Mouse (Mus musculus) MN1 (cell line): Measurements from ENCODE around the gene Mtfmt.

Experiments used
- DNase-seq: peaks from one replicate; pipeline ENCODE4 v3.0.0-alpha.2; 2016; ENCODE audit warnings: low spot score

Mtfmt gene

DNA sequence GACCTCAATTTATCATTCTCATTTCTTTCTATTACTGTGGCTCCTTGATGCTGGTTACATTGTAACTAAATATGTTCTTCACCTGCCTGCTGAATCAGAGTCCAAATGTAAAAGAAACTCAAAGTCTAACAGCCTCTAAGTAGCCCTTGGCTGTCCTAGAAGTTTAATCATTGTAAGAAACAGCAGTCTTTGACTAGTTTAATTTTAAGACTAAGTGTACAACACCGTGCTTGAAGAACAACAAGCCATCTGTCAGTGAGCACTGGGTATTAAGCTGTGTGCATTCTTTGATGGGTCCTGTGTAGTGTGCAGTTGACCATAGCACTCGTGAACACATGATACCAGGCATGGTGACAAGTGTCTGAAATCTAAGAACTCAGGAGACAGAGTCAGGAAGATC, 8.1 kb upstream of the Mtfmt start:
- no peak for DNase-seq

GRCm38 (mm10) chr9:65428003-65428402, 7.6 kb upstream of the Mtfmt start:
- no peak for DNase-seq

DNA sequence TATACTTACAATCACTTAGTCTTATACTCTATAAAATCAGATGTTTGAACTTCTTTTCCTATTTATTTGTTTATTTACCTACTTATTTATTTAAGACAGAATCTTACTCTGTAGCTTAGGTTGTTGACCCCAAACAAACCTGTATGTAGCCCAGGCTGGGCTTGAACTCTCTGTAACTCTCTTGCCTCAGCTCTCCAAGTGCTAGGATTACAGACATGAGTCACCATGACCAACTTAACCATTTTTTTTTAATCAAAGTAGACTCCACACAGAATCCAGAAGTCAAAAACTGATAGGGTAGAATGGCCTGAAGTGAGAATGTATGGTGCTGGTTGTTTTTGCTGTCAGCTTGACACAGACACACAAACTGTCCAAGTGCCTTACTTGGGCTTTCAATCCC, 5.2 kb upstream of the Mtfmt start:
- no peak for DNase-seq

- no peak for DNase-seq
Observed at GRCm38 (mm10) chr9:65430921-65431320, 4.7 kb upstream of the Mtfmt start.

DNA sequence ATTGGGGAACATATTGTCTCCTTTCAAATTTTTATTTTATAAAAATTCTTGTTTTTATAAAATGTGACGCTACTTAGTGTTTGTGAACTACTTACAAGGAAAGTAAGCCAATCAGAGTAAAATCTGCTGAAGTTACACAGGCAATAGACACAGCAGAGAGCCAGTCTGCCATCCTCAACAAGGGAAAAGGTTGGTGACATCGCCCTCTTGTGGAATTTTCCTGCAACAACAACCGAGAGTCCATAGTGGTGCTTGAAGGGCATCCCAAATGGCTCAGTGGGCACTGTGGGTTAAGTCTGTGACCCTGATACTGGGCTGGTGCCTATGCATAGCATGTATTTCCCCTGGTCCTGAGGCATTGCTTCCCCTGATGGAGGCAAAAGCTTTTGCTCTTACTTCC, 3.3 kb upstream of the Mtfmt start:
- peak; percentile 84 for DNase-seq

DNA sequence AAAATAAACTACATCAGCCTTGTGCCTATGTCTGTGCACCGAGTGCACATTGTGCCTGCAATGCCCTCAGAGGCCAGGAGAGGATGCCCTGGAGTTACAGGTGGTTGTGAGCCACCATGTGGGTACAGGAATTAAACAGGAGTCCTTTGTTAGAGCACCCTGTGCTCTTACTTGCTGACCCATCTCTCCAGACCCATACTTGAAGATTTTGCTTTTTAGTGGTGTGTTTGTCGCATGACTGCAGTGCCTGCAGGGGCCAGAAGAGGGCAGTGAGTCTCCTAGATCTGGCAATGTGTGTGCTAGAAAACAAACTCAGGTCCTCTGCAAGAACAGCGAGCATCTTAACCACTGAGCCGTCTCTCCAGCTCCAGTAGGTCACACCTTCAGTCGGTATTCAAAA, 1.4 kb upstream of the Mtfmt start:
- DNase-seq: peak; percentile 34

- no peak for DNase-seq
Observed at GRCm38 (mm10) chr9:65435211-65435610, 371 bp upstream of the Mtfmt start.

- no peak for DNase-seq
Observed at GRCm38 (mm10) chr9:65444692-65445091, 9.1 kb downstream of the Mtfmt start.

GRCm38 (mm10) chr9:65447951-65448350, 12.4 kb downstream of the Mtfmt start:
- DNase-seq: no peak

DNA sequence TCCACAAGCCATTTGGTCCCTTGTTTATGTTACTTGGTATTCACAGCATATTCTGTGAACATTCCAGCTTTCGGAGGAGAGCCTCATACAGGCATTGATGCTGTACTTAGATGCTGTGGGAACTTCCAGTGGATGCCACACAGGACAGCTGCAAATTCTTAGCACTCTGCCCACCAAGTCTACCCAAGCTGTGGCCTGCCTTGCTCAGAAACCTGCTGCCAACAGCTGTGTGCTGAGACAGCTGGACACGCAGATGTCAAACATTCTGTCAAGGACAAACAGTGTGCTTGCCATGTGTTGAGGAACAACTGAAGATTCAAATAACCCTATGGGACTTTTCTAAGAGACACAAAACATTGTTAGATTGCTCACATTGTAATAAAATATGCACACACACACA, 23.4 kb downstream of the Mtfmt start:
- no peak for DNase-seq

DNA sequence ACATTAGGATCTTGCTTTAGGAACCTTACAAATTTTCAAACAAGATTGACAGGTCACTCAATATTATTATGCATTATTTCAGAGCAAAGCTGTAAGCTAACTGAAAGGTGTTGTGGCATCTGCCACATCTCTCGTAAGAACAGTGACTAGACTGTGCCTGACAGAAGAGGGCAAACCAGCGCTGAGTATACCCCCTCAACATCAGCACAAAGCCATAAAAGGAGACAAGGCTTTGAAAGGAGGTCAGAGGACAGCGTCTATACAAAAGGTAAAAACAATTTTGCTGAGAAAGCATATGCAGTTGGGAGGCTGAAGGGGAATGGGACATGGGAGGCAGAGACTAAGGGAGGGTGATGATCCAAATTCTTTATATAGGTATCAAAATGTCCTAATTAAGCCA, 24.6 kb downstream of the Mtfmt start:
- no peak for DNase-seq

DNA sequence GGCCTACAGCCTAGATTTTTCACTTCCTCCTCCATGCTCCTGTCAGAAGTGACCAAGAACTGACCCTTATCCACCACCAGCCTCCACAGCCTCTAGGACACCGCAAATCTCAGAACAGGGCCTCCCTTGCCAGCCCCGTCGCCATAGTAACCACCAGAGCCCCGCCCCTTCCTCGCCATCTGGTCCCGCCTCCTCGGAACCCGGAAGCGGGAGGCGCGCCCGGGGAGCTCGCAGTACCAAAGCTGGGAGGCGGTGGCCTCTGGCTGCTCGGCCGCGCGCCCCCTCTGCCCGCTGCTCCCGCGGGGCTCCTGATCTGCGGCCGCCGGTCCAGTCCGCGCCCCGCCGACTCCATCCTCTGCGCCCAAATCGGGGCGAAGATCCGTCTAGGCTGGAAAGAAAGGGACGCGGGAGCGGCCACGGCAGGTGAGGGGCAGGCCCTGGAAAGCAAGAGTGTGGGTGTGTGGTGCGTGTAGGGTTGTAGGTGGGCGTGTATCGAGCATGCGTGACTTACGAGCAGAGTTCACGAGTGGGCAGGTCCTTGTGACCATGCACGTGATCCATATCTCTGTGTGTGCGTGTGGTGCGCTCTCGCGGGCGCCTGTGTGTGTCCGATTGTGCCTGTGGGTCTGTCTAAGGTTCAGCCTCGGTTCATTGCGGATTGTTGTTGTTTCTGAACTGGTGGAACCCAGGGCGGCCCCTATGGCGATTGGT, 25.3 kb downstream of the Mtfmt start, which contains the start of gene Spg21:
Gene Spg21, plus strand, starts transcription at position 216 of the 711 bp plus-strand sequence.
- peak; percentile 95 for DNase-seq

DNA sequence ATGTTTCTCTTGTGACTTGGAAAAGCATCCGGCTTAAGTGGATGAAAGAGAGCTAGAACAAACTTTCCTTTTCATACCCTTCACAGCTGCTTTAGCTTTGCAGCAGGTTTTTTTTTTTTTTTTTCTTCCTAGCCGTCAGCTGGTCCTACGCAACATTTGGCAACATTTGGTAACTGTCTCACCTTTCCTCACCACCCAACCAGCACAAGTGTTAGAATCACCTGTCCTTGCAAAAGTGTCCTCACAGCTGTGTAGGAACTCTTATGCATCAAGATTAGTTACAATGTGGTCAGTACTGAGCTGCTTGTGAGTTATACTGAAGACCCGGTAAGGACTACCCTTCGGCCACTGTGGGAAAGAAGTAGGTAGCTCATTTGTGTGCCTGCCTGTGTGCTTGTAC, 27.0 kb downstream of the Mtfmt start:
- no peak for DNase-seq

GRCm38 (mm10) chr9:65464161-65464560, 28.6 kb downstream of the Mtfmt start:
- peak; percentile 24 for DNase-seq

- no peak for DNase-seq
Observed at GRCm38 (mm10) chr9:65465241-65465640, 29.7 kb downstream of the Mtfmt start.

- no peak for DNase-seq
Observed at GRCm38 (mm10) chr9:65467686-65468085, 32.1 kb downstream of the Mtfmt start.

GRCm38 (mm10) chr9:65472769-65473168, 37.2 kb downstream of the Mtfmt start:
- DNase-seq: no peak

- DNase-seq: no peak
Observed at GRCm38 (mm10) chr9:65479158-65479557, 43.6 kb downstream of the Mtfmt start.

DNA sequence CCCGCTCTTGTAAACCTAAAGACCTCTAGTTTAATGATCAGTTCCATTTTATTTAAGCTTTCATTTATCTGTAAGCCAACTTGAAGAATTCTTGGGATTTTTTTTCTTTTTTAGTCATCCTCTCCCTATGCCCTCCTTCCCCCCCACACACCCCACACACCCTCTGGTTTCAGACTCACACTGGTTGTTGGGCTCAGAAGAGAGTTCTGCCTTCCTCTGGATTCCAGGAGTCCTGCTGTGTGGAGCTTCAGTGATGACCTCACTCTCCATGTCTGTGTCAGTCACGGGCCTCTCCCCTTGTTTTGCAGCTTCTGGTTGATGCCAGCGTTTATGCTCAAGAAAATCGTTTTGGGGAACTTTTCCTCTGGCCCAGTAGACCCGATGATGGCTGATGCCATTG, 44.5 kb downstream of the Mtfmt start:
- DNase-seq: no peak

- DNase-seq: no peak
Observed at GRCm38 (mm10) chr9:65491476-65491875, 55.9 kb downstream of the Mtfmt start.

DNA sequence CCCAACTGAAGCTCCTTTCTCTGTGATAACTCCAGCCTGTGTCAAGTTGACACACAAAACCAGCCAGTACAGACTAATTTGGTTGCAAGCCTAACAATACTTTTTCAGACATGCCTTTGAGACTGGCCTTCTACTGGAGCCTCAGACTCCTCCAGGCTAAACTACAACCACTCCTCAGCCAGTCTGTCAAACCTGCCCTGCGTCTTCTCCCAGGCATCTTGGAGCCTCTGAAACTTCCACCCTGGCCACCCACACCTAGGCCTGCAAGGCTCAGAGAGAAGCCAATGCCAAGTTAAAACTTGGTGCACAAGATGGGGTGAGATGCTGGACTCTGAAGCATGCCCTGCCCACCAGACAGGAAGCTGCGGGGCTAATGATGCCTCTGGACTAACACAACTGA, 56.8 kb downstream of the Mtfmt start:
- DNase-seq: no peak

DNA sequence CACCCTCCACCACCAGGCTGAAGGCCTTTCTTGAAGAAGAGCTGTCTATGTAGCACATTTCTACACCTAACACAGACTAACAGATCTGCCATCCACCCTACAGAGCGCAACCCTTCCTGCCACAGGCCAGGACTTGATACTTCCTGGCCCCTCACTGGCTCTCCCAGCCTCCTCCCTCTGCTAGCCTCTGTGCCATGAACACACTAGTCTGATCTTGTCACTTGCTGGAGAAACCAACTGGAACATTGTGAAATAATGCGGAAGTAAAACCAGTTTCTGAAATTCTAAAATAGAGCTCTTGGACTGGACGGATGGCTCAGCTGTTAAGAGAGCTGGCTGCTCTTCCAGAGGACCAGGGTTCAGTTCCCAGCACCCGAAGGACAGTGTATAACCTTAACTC, 57.3 kb downstream of the Mtfmt start:
- DNase-seq: no peak

GRCm38 (mm10) chr9:65502146-65502545, 66.6 kb downstream of the Mtfmt start:
- peak; percentile 48 for DNase-seq
